ENCODE assay signal across 27 mouse cellular contexts in the genomic region with DNA sequence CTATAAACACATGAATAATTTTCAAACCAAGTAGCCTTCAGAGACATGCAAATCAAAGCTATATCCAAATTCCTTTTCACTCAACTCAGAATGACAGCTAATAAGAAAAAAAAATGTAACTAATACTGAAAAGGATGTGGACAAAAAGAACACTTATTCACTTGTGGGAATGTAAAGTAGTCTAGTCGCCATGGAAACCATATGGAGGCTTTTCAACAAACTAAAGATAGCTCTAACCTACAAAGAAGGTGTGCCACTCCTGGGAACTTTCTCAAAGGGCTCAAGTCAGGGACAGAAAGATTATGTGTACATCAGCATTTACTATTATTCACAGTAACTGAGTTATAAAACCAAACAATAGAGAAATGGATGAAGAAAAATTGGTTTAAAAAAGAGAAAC. TPM values are rescaled to one million over a fixed set of nuclear protein-coding genes. Genes with fewer than 3 reads are reported as not detected.
A peak's percentile ranks its signal among the peaks of the same experiment; 100 is the strongest.
DNase-seq lines count a peak whose midpoint lies in the region; ATAC-seq lines count a peak whose summit lies in the region.
"Had no signal": no experiment of that assay in that cellular context is flagged by ENCODE, and none has a peak within 500 bp of the region (broad histone marks: within the 10 kb centered on the region; RNA-seq: fewer than 3 reads in every experiment).

No protein-coding gene starts in this region.

- no peaks in the 10 kb centered on the region for H3K36me3 ChIP-seq in forebrain, embryonic 14.5 days (ENCODE audit: control insufficient read depth, insufficient read depth, low read length)
- H3K36me3 ChIP-seq in forebrain, embryonic 13.5 days (ENCODE audit: poor library complexity, severe bottlenecking) = no peaks in the 10 kb centered on the region
- H3K36me3 ChIP-seq in lung, embryonic 16.5 days (ENCODE audit: control insufficient read depth, insufficient read depth, low read length) = no peaks in the 10 kb centered on the region
- H3K36me3 ChIP-seq in midbrain, embryonic 14.5 days (ENCODE audit: control insufficient read depth, insufficient read depth, low read length) = no peaks in the 10 kb centered on the region
- H3K36me3 ChIP-seq in midbrain, embryonic 13.5 days = no peaks in the 10 kb centered on the region
- H3K36me3 ChIP-seq: embryonic facial prominence, embryonic 10.5 days; embryonic facial prominence, embryonic 12.5 days; forebrain, embryonic 10.5 days; forebrain, embryonic 12.5 days; G1E had no signal

- no peaks in the 10 kb centered on the region for H3K4me1 ChIP-seq in forebrain, embryonic 14.5 days (ENCODE audit: control insufficient read depth, insufficient read depth, low read length)
- no peaks in the 10 kb centered on the region for H3K4me1 ChIP-seq in forebrain, embryonic 13.5 days
- no peaks in the 10 kb centered on the region for H3K4me1 ChIP-seq in lung, embryonic 16.5 days (replicated peaks; ENCODE audit: control insufficient read depth, insufficient read depth, low read length)
- H3K4me1 ChIP-seq in midbrain, embryonic 14.5 days (ENCODE audit: control insufficient read depth, insufficient read depth, low read length) = no peaks in the 10 kb centered on the region
- H3K4me1 ChIP-seq in midbrain, embryonic 13.5 days (replicated peaks) = no peaks in the 10 kb centered on the region
- H3K4me1 ChIP-seq: embryonic facial prominence, embryonic 10.5 days; embryonic facial prominence, embryonic 12.5 days; forebrain, embryonic 12.5 days had no signal

- H3K4me2 ChIP-seq in forebrain, embryonic 14.5 days (ENCODE audit: low read length) = no peak overlapping the region
- H3K4me2 ChIP-seq in forebrain, embryonic 13.5 days = no peak overlapping the region
- no peak overlapping the region for H3K4me2 ChIP-seq in lung, embryonic 16.5 days (ENCODE audit: low read depth, low read length)
- H3K4me2 ChIP-seq in midbrain, embryonic 14.5 days (ENCODE audit: low read length) = no peak overlapping the region
- H3K4me2 ChIP-seq in midbrain, embryonic 13.5 days (replicated peaks) = no peak overlapping the region
- H3K4me2 ChIP-seq: embryonic facial prominence, embryonic 12.5 days; forebrain, embryonic 12.5 days had no signal

- 57% methylated on average over 1 of the region's 1 CpGs for WGBS in forebrain, embryonic 14.5 days
- 45% methylated on average over 1 of the region's 1 CpGs for WGBS in forebrain, embryonic 13.5 days
- 57% methylated on average over 1 of the region's 1 CpGs for WGBS in lung, embryonic 16.5 days
- WGBS in midbrain, embryonic 14.5 days = 58% methylated on average over 1 of the region's 1 CpGs
- 51% methylated on average over 1 of the region's 1 CpGs for WGBS in midbrain, embryonic 13.5 days

- no peaks in the 10 kb centered on the region for H3K9me3 ChIP-seq in forebrain, embryonic 14.5 days (replicated peaks; ENCODE audit: control insufficient read depth, low read length)
- H3K9me3 ChIP-seq in forebrain, embryonic 13.5 days (replicated peaks) = no peaks in the 10 kb centered on the region
- H3K9me3 ChIP-seq in lung, embryonic 16.5 days (ENCODE audit: control insufficient read depth, low read length) = no peaks in the 10 kb centered on the region
- no peaks in the 10 kb centered on the region for H3K9me3 ChIP-seq in midbrain, embryonic 14.5 days (ENCODE audit: control insufficient read depth, low read length)
- H3K9me3 ChIP-seq in midbrain, embryonic 13.5 days = no peaks in the 10 kb centered on the region
- H3K9me3 ChIP-seq: embryonic facial prominence, embryonic 10.5 days; embryonic facial prominence, embryonic 12.5 days; forebrain, embryonic 10.5 days; forebrain, embryonic 12.5 days; G1E had no signal

- H3K9ac ChIP-seq in forebrain, embryonic 14.5 days (ENCODE audit: low read length) = no peak overlapping the region
- no peak overlapping the region for H3K9ac ChIP-seq in forebrain, embryonic 13.5 days
- no peak overlapping the region for H3K9ac ChIP-seq in lung, embryonic 16.5 days (ENCODE audit: low read length)
- no peak overlapping the region for H3K9ac ChIP-seq in midbrain, embryonic 14.5 days (replicated peaks; ENCODE audit: low read length)
- no peak overlapping the region for H3K9ac ChIP-seq in midbrain, embryonic 13.5 days (replicated peaks)
- H3K9ac ChIP-seq: embryonic facial prominence, embryonic 12.5 days; forebrain, embryonic 12.5 days had no signal

- H3K27me3 ChIP-seq in forebrain, embryonic 14.5 days (replicated peaks; ENCODE audit: control insufficient read depth, insufficient read depth, low read length) = no peaks in the 10 kb centered on the region
- no peaks in the 10 kb centered on the region for H3K27me3 ChIP-seq in forebrain, embryonic 13.5 days
- no peaks in the 10 kb centered on the region for H3K27me3 ChIP-seq in lung, embryonic 16.5 days (ENCODE audit: control insufficient read depth, insufficient read depth, low read depth, low read length)
- H3K27me3 ChIP-seq in midbrain, embryonic 14.5 days (ENCODE audit: control insufficient read depth, insufficient read depth, low read length) = no peaks in the 10 kb centered on the region
- no peaks in the 10 kb centered on the region for H3K27me3 ChIP-seq in midbrain, embryonic 13.5 days
- H3K27me3 ChIP-seq: CH12.LX; embryonic facial prominence, embryonic 12.5 days; forebrain, embryonic 12.5 days; Patski had no signal

- ATAC-seq in forebrain, embryonic 14.5 days = no peak
- ATAC-seq in forebrain, embryonic 13.5 days = no peak
- ATAC-seq in lung, embryonic 16.5 days (ENCODE audit: low read depth) = peak; percentile 68
- no peak for ATAC-seq in midbrain, embryonic 14.5 days (ENCODE audit: low FRiP score, low TSS enrichment)
- ATAC-seq in midbrain, embryonic 13.5 days = no peak
- no peak for ATAC-seq in erythroblast, adult 5-6 weeks (replicated peaks; ENCODE audit: low FRiP score, poor library complexity, severe bottlenecking)
- ATAC-seq: activated CD4-positive, CD25-positive, alpha-beta regulatory T cell, adult 4 months; CD4-positive, CD25-positive, alpha-beta regulatory T cell, adult 4 months; forebrain, embryonic 16.5 days; Patski had no signal

- H3K27ac ChIP-seq in forebrain, embryonic 14.5 days (ENCODE audit: low read depth, low read length) = no peak overlapping the region
- H3K27ac ChIP-seq in forebrain, embryonic 13.5 days = no peak overlapping the region
- H3K27ac ChIP-seq in lung, embryonic 16.5 days (ENCODE audit: low read length) = no peak overlapping the region
- H3K27ac ChIP-seq in midbrain, embryonic 14.5 days (replicated peaks; ENCODE audit: low read depth, low read length) = no peak overlapping the region
- H3K27ac ChIP-seq in midbrain, embryonic 13.5 days = no peak overlapping the region
- H3K27ac ChIP-seq: embryonic facial prominence, embryonic 10.5 days; embryonic facial prominence, embryonic 12.5 days; forebrain, embryonic 10.5 days; forebrain, embryonic 12.5 days had no signal

- DNase-seq in forebrain, embryonic 14.5 days (ENCODE audit: low spot score) = peak; percentile 26
- DNase-seq in lung, postnatal 36 days = no peak
- DNase-seq in midbrain, embryonic 14.5 days = peak; percentile 54
- DNase-seq: adrenal gland, adult 8-10 months; adrenal gland, postnatal 14 days; adrenal gland, postnatal 36 days; B cell, adult 2 months; cerebellum, adult 11-12 months; cerebellum, adult 2 months; cerebellum, adult 9-10 months; cerebellum, postnatal 10 days; cerebellum, postnatal 25 days had no signal

- H3K4me3 ChIP-seq in forebrain, embryonic 14.5 days (ENCODE audit: low read depth, low read length) = no peak overlapping the region
- H3K4me3 ChIP-seq in forebrain, embryonic 13.5 days = no peak overlapping the region
- H3K4me3 ChIP-seq in lung, embryonic 16.5 days (ENCODE audit: low read length) = no peak overlapping the region
- no peak overlapping the region for H3K4me3 ChIP-seq in midbrain, embryonic 14.5 days (replicated peaks; ENCODE audit: low read depth, low read length)
- H3K4me3 ChIP-seq in midbrain, embryonic 13.5 days (replicated peaks) = no peak overlapping the region
- H3K4me3 ChIP-seq: embryonic facial prominence, embryonic 10.5 days; embryonic facial prominence, embryonic 12.5 days; erythroblast, embryonic 14.5 days; forebrain, embryonic 10.5 days; forebrain, embryonic 12.5 days had no signal

RNA-seq across cellular contexts. Expression of a gene that starts 8.6 kb away (rescaled TPM):
- 0.93 and 1.1 TPM in 2 replicates for polyA plus RNA-seq in forebrain, embryonic 14.5 days (2014; fragmentation: Nextera tagmentation; extraction: Ambion mirVana)
- 1.5 and 1.6 TPM in 2 replicates for polyA plus RNA-seq in forebrain, embryonic 13.5 days (2015; fragmentation: Nextera tagmentation; extraction: Ambion mirVana)
- 3.1 and 3.5 TPM in 2 replicates for polyA plus RNA-seq in lung, embryonic 16.5 days (2015; fragmentation: Nextera tagmentation; extraction: Ambion mirVana)
- polyA plus RNA-seq in midbrain, embryonic 14.5 days (2014; fragmentation: Nextera tagmentation; extraction: Ambion mirVana) = 0.86 and 1.1 TPM in 2 replicates
- polyA plus RNA-seq in midbrain, embryonic 13.5 days (2015; fragmentation: Nextera tagmentation; extraction: Ambion mirVana) = 0.95 and 1.7 TPM in 2 replicates
- 1.7 and 2.1 TPM in 2 replicates for total RNA-seq in erythroblast, adult 5-6 weeks (2015; ENCODE audit: low replicate concordance)
- 1.8 and 3.3 TPM in 2 replicates for total RNA-seq in erythroblast, adult 5-6 weeks (2017; ENCODE audit: low replicate concordance)
- total RNA-seq: CH12.LX, G1E had no signal
- polyA plus RNA-seq: erythroblast, embryonic 14.5 days; G1E had no signal
